Mouse (Mus musculus): ENCODE measurements at regions not wholly inside any gene's neighbourhood (a gene's known extent, or its start where the extent isn't known, plus 50 kb on each side); places are given as distances from the start of the nearest gene placed in this dataset.

- no peaks in the 10 kb centered on the region for H3K36me3 ChIP-seq
- H3K4me3 ChIP-seq, result no peak overlapping the region
- H3K9me3 ChIP-seq, result no peaks in the 10 kb centered on the region
- peaks cover 19% of the 10 kb centered on the region; the same call in 1 of the 2 replicates for H3K27me3 ChIP-seq (ENCODE audit: insufficient read depth, poor library complexity, severe bottlenecking)
- no peak for DNase-seq (ENCODE audit: low spot score)
- peaks cover 11% of the 10 kb centered on the region for H3K4me1 ChIP-seq
- WGBS, result 78% methylated on average over 5 of the region's 5 CpGs
- H3K27ac ChIP-seq, result no peak overlapping the region
Observed at GRCm38 (mm10) chr9:47473776-47474365, 56.1 kb upstream of the Cadm1 start.

GRCm38 (mm10) chr9:47474776-47475175 is 55.2 kb upstream of the Cadm1 start:
- Histone ChIP-seq H3K4me3 (no peak overlapping the region), H3K9me3 (no peaks in the 10 kb centered on the region), H3K36me3 (no peaks in the 10 kb centered on the region), H3K27ac (no peak overlapping the region), H3K27me3 (ENCODE audit: insufficient read depth, poor library complexity, severe bottlenecking) (peaks cover 19% of the 10 kb centered on the region; the same call in 1 of the 2 replicates), H3K4me1 (peaks cover 11% of the 10 kb centered on the region)
- WGBS, result 49% methylated on average over 5 of the region's 5 CpGs
- no peak for DNase-seq (ENCODE audit: low spot score)

DNA sequence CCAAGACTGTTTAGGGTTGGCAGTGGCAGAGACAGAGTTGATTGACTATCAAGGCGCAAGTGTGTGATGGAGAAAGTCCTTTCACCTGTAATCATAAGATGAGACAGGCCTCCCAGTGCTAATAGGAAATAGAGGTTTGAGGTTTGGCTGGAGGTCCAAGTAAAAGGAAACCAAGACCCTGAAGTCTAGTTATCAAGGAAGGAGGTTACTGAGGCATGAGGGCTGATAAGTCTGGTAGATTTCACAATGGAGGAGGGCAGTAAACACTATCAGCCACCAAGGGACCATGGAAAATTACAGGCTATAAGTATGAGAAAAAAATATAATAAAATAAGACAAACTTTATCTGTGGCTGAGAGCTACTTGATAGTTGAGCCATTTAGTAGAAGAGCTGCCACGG is 52.1 kb upstream of the Cadm1 start:
- WGBS, result 82% methylated on average over 2 of the region's 2 CpGs
- H3K4me1 ChIP-seq, result no peaks in the 10 kb centered on the region
- H3K9me3 ChIP-seq, result no peaks in the 10 kb centered on the region
- H3K4me3 ChIP-seq, result no peak overlapping the region
- no peaks in the 10 kb centered on the region for H3K36me3 ChIP-seq
- peaks cover 15% of the 10 kb centered on the region; the same call in 1 of the 2 replicates for H3K27me3 ChIP-seq (ENCODE audit: insufficient read depth, poor library complexity, severe bottlenecking)
- H3K27ac ChIP-seq, result no peak overlapping the region
- no peak for DNase-seq (ENCODE audit: low spot score)

Data from heart, embryonic 10.5 days (tissue).